Mouse (Mus musculus) Muller cell, postnatal 12 days (primary cell): ENCODE measurements at regions not wholly inside any gene's neighbourhood (a gene's known extent, or its start where the extent isn't known, plus 50 kb on each side); places are given as distances from the start of the nearest gene placed in this dataset.
A peak's percentile ranks its signal among the peaks of the same experiment; 100 is the strongest.

Experiments used
- DNase-seq: peaks from one replicate; pipeline ENCODE4 v3.0.0-alpha.2; 2015; ENCODE audit errors: inconsistent ontology term

GRCm38 (mm10) chr4:150769043-150769442 lies 84.7 kb upstream of the Errfi1 start:
- DNase-seq, result peak; percentile 20

- peak; percentile 56 for DNase-seq
Measured at GRCm38 (mm10) chr4:150758467-150759237, 95.1 kb upstream of the Errfi1 start.

- DNase-seq, result no peak
Measured at GRCm38 (mm10) chr4:150757815-150758426, 95.8 kb upstream of the Errfi1 start.

- no peak for DNase-seq
Measured at GRCm38 (mm10) chr4:150757291-150757741, 96.4 kb upstream of the Errfi1 start.

- no peak for DNase-seq
Measured at GRCm38 (mm10) chr4:150755446-150755845, 98.3 kb upstream of the Errfi1 start.

GRCm38 (mm10) chr4:150752151-150752550 lies 100.2 kb upstream of the Slc45a1 start:
- no peak for DNase-seq

- DNase-seq, result no peak
Measured at GRCm38 (mm10) chr4:150750445-150751213, 98.7 kb upstream of the Slc45a1 start.

GRCm38 (mm10) chr4:150749066-150749465 lies 97.1 kb upstream of the Slc45a1 start:
- DNase-seq, result no peak

- DNase-seq, result no peak
Measured at GRCm38 (mm10) chr4:150748099-150749000, 96.4 kb upstream of the Slc45a1 start.

GRCm38 (mm10) chr4:150746430-150746923 lies 94.5 kb upstream of the Slc45a1 start:
- no peak for DNase-seq

GRCm38 (mm10) chr4:150745529-150746429 lies 93.8 kb upstream of the Slc45a1 start:
- peak; percentile 46 for DNase-seq

- DNase-seq, result no peak
Measured at GRCm38 (mm10) chr4:150743508-150743907, 91.5 kb upstream of the Slc45a1 start.

- no peak for DNase-seq
Measured at GRCm38 (mm10) chr4:150743103-150743502, 91.1 kb upstream of the Slc45a1 start.

GRCm38 (mm10) chr4:150741810-150742209 lies 89.8 kb upstream of the Slc45a1 start:
- DNase-seq, result no peak

GRCm38 (mm10) chr4:150740167-150740566 lies 88.2 kb upstream of the Slc45a1 start:
- no peak for DNase-seq

- no peak for DNase-seq
Measured at GRCm38 (mm10) chr4:150738736-150739135, 86.8 kb upstream of the Slc45a1 start.

GRCm38 (mm10) chr4:150730061-150730812 lies 78.3 kb upstream of the Slc45a1 start:
- DNase-seq, result peak; percentile 79

GRCm38 (mm10) chr4:150726539-150726938 lies 74.6 kb upstream of the Slc45a1 start:
- DNase-seq, result no peak

- no peak for DNase-seq
Measured at GRCm38 (mm10) chr4:150726136-150726480, 74.1 kb upstream of the Slc45a1 start.
